Mouse (Mus musculus) liver, embryonic 15.5 days (tissue): Measurements from ENCODE around the gene Pla2g2c. TPM values are rescaled to one million over a fixed set of nuclear protein-coding genes. Genes with fewer than 3 reads are reported as not detected.

Experiments
- ATAC-seq: fragments of 200-750 bp; cut with Nextera tagmentation; 2 replicates; pipeline ENCODE4 v1.8.0; 2017; ENCODE audit warnings: moderate number of reproducible peaks, mild to moderate bottlenecking, moderate library complexity; ENCODE audit not compliant: insufficient read depth
- H3K27ac ChIP-seq: fragments of 300-500 bp; sonication (generic); replicated peaks from 2 replicates; pipeline ENCODE4 v1.5.1; 2015; ENCODE audit warnings: mild to moderate bottlenecking, inconsistent platforms
- H3K27me3 ChIP-seq: fragments of 300-500 bp; sonication (generic); 2 replicates; pipeline ENCODE4 v1.6.1; 2015; ENCODE audit warnings: mild to moderate bottlenecking, inconsistent platforms
- H3K36me3 ChIP-seq: fragments of 300-500 bp; sonication (generic); replicated peaks from 2 replicates; pipeline ENCODE4 v1.6.1; 2015; ENCODE audit warnings: moderate library complexity, mild to moderate bottlenecking, inconsistent platforms
- H3K4me1 ChIP-seq: fragments of 300-500 bp; sonication (generic); replicated peaks from 2 replicates; pipeline ENCODE4 v1.6.1; 2015; ENCODE audit warnings: inconsistent platforms
- H3K4me2 ChIP-seq: fragments of 300-500 bp; sonication (generic); 2 replicates; pipeline ENCODE4 v1.6.1; 2015; ENCODE audit warnings: moderate library complexity, mild to moderate bottlenecking, inconsistent platforms
- H3K4me3 ChIP-seq: fragments of 300-500 bp; sonication (generic); replicated peaks from 2 replicates; pipeline ENCODE4 v1.5.1; 2015; ENCODE audit warnings: mild to moderate bottlenecking, inconsistent platforms
- H3K9ac ChIP-seq: fragments of 300-500 bp; sonication (generic); 2 replicates; pipeline ENCODE4 v1.6.1; 2015; ENCODE audit warnings: moderate library complexity, mild to moderate bottlenecking, inconsistent platforms
- H3K9me3 ChIP-seq: fragments of 300-500 bp; sonication (generic); replicated peaks from 2 replicates; pipeline ENCODE4 v1.6.1; 2016; ENCODE audit warnings: inconsistent platforms
- WGBS: fragments of 180-500 bp; shearing (Covaris S2); methylation state at CpG from one replicate; pipeline ENCODE4 v1.1.7; 2015; ENCODE audit warnings: mixed read lengths; ENCODE audit not compliant: insufficient replicate concordance; 5-methylcytosine and 5-hydroxymethylcytosine counted together
- polyA plus RNA-seq: library from polyadenylated mRNA; unstranded; fragments of >200 nt; fragmentation: Nextera tagmentation; extraction: Ambion mirVana; gene quantifications from 2 replicates; pipeline ENCODE4 v1.2.1, GENCODE M21; 2015

Gene Pla2g2c
- polyA plus RNA-seq, 1 experiment from 2014 or later = not detected

- WGBS = 48% methylated on average over 7 of the region's 7 CpGs
- no peak for ATAC-seq
These were observed 14.6 kb upstream of the Pla2g2c start for GRCm38 (mm10) chr4:138709944-138710343.

GRCm38 (mm10) chr4:138710633-138711032 is 14.0 kb upstream of the Pla2g2c start:
- 64% methylated on average over 11 of the region's 11 CpGs for WGBS
- Histone ChIP-seq H3K4me2 (no peak overlapping the region), H3K4me1 (no peaks in the 10 kb centered on the region), H3K9ac (no peak overlapping the region), H3K27ac (no peak overlapping the region), H3K27me3 (no peaks in the 10 kb centered on the region), H3K9me3 (no peaks in the 10 kb centered on the region), H3K36me3 (no peaks in the 10 kb centered on the region), H3K4me3 (no peak overlapping the region)
- no peak for ATAC-seq

More at GRCm38 (mm10) chr4:138709944-138710343, 14.6 kb upstream of the Pla2g2c start:
- H3K4me2 ChIP-seq = no peak overlapping the region
- no peak overlapping the region for H3K9ac ChIP-seq
- H3K36me3 ChIP-seq = no peaks in the 10 kb centered on the region
- no peaks in the 10 kb centered on the region for H3K4me1 ChIP-seq
- H3K27me3 ChIP-seq = no peaks in the 10 kb centered on the region
- H3K9me3 ChIP-seq = no peaks in the 10 kb centered on the region
- no peak overlapping the region for H3K4me3 ChIP-seq
- H3K27ac ChIP-seq = no peak overlapping the region

- 47% methylated on average over 17 of the region's 17 CpGs for WGBS
- Histone ChIP-seq H3K4me2 (no peak overlapping the region), H3K27me3 (no peaks in the 10 kb centered on the region), H3K4me3 (no peak overlapping the region), H3K4me1 (no peaks in the 10 kb centered on the region), H3K36me3 (no peaks in the 10 kb centered on the region), H3K27ac (no peak overlapping the region), H3K9ac (no peak overlapping the region), H3K9me3 (no peaks in the 10 kb centered on the region)
- ATAC-seq = no peak
These were observed 13.4 kb upstream of the Pla2g2c start for GRCm38 (mm10) chr4:138711051-138711820.

GRCm38 (mm10) chr4:138712096-138712495 is 12.5 kb upstream of the Pla2g2c start:
- no peaks in the 10 kb centered on the region for H3K27me3 ChIP-seq
- H3K9me3 ChIP-seq = no peaks in the 10 kb centered on the region
- H3K27ac ChIP-seq = no peak overlapping the region
- ATAC-seq = no peak
- no peak overlapping the region for H3K9ac ChIP-seq
- 65% methylated on average over 11 of the region's 11 CpGs for WGBS
- H3K4me2 ChIP-seq = no peak overlapping the region
- no peaks in the 10 kb centered on the region for H3K36me3 ChIP-seq
- no peaks in the 10 kb centered on the region for H3K4me1 ChIP-seq
- no peak overlapping the region for H3K4me3 ChIP-seq

- no peak overlapping the region for H3K4me2 ChIP-seq
- H3K4me1 ChIP-seq = no peaks in the 10 kb centered on the region
- no peak overlapping the region for H3K27ac ChIP-seq
- no peaks in the 10 kb centered on the region for H3K27me3 ChIP-seq
- H3K36me3 ChIP-seq = no peaks in the 10 kb centered on the region
- no peak overlapping the region for H3K4me3 ChIP-seq
- H3K9me3 ChIP-seq = no peaks in the 10 kb centered on the region
- no peak for ATAC-seq
- no peak overlapping the region for H3K9ac ChIP-seq
- 59% methylated on average over 8 of the region's 8 CpGs for WGBS
These were observed 12.0 kb upstream of the Pla2g2c start for GRCm38 (mm10) chr4:138712621-138713020.

- Histone ChIP-seq H3K4me2 (no peak overlapping the region), H3K36me3 (no peaks in the 10 kb centered on the region), H3K4me3 (no peak overlapping the region), H3K4me1 (no peaks in the 10 kb centered on the region), H3K27ac (no peak overlapping the region), H3K9ac (no peak overlapping the region), H3K27me3 (no peaks in the 10 kb centered on the region), H3K9me3 (no peaks in the 10 kb centered on the region)
- 58% methylated on average over 1 of the region's 1 CpGs for WGBS
- no peak for ATAC-seq
These were observed 10.4 kb upstream of the Pla2g2c start for GRCm38 (mm10) chr4:138714186-138714585.

GRCm38 (mm10) chr4:138716697-138717096 is 7.9 kb upstream of the Pla2g2c start:
- H3K27me3 ChIP-seq = no peaks in the 10 kb centered on the region
- WGBS = 67% methylated on average over 9 of the region's 9 CpGs
- no peaks in the 10 kb centered on the region for H3K4me1 ChIP-seq
- no peaks in the 10 kb centered on the region for H3K36me3 ChIP-seq
- H3K9ac ChIP-seq = no peak overlapping the region
- no peak overlapping the region for H3K27ac ChIP-seq
- no peaks in the 10 kb centered on the region for H3K9me3 ChIP-seq
- no peak overlapping the region for H3K4me2 ChIP-seq
- ATAC-seq = no peak
- no peak overlapping the region for H3K4me3 ChIP-seq

GRCm38 (mm10) chr4:138718586-138719263 is 5.9 kb upstream of the Pla2g2c start:
- H3K9me3 ChIP-seq = no peaks in the 10 kb centered on the region
- H3K36me3 ChIP-seq = no peaks in the 10 kb centered on the region
- H3K4me1 ChIP-seq = no peaks in the 10 kb centered on the region
- H3K9ac ChIP-seq = no peak overlapping the region
- no peak for ATAC-seq
- no peak overlapping the region for H3K4me3 ChIP-seq
- no peak overlapping the region for H3K4me2 ChIP-seq
- no peak overlapping the region for H3K27ac ChIP-seq
- H3K27me3 ChIP-seq = peaks cover under 1% of the 10 kb centered on the region; the same call in 1 of the 2 replicates
- WGBS = 63% methylated on average over 5 of the region's 5 CpGs

GRCm38 (mm10) chr4:138719264-138719596 is 5.4 kb upstream of the Pla2g2c start:
- Histone ChIP-seq H3K9ac (no peak overlapping the region), H3K4me1 (no peaks in the 10 kb centered on the region), H3K4me2 (no peak overlapping the region), H3K4me3 (no peak overlapping the region), H3K9me3 (no peaks in the 10 kb centered on the region), H3K27ac (no peak overlapping the region), H3K36me3 (no peaks in the 10 kb centered on the region), H3K27me3 (peaks cover 5% of the 10 kb centered on the region; the same call in 1 of the 2 replicates)
- 62% methylated on average over 5 of the region's 5 CpGs for WGBS
- no peak for ATAC-seq

- H3K9me3 ChIP-seq = no peaks in the 10 kb centered on the region
- peaks cover 23% of the 10 kb centered on the region for H3K27me3 ChIP-seq
- no peak overlapping the region for H3K4me3 ChIP-seq
- no peak overlapping the region for H3K4me2 ChIP-seq
- H3K4me1 ChIP-seq = no peaks in the 10 kb centered on the region; the same call in 1 of the 2 replicates
- ATAC-seq = no peak
- no peak overlapping the region for H3K9ac ChIP-seq
- H3K27ac ChIP-seq = no peak overlapping the region
- WGBS = 37% methylated on average over 15 of the region's 15 CpGs
- H3K36me3 ChIP-seq = no peaks in the 10 kb centered on the region
These were observed 905 bp upstream of the Pla2g2c start for GRCm38 (mm10) chr4:138723493-138724281.

- 2% methylated on average over 13 of the region's 13 CpGs for WGBS
- Histone ChIP-seq H3K9me3 (no peaks in the 10 kb centered on the region), H3K27me3 (peaks cover 23% of the 10 kb centered on the region), H3K4me3 (no peak overlapping the region), H3K27ac (no peak overlapping the region), H3K4me1 (no peaks in the 10 kb centered on the region; the same call in 1 of the 2 replicates), H3K36me3 (no peaks in the 10 kb centered on the region), H3K4me2 (no peak overlapping the region), H3K9ac (no peak overlapping the region)
- ATAC-seq = peak; percentile 54
These were observed 502 bp downstream of the Pla2g2c start for GRCm38 (mm10) chr4:138725127-138725461.
